Mouse (Mus musculus) embryonic facial prominence, embryonic 10.5 days (tissue): ENCODE data around the gene Arih1. TPM values are rescaled to one million over a fixed set of nuclear protein-coding genes. Genes with fewer than 3 reads are reported as not detected.
"Not testable (repeated sequence)": the region's sequence is repeated elsewhere in the genome, so short reads cannot be mapped to it uniquely, and the experiment has no call there.

Experiments used
- DNase-seq: peaks from one replicate; pipeline ENCODE4 v3.0.0-alpha.2; 2017; ENCODE audit warnings: low spot score
- H3K27ac ChIP-seq: fragments of 300-500 bp; sonication (generic); replicated peaks from 2 replicates; pipeline ENCODE4 v1.5.1; 2016; ENCODE audit warnings: mild to moderate bottlenecking
- H3K27me3 ChIP-seq: fragments of 300-500 bp; sonication (generic); replicated peaks from 2 replicates; pipeline ENCODE4 v1.6.1; 2016; ENCODE audit warnings: low read depth, mild to moderate bottlenecking; ENCODE audit not compliant: poor library complexity, severe bottlenecking
- H3K36me3 ChIP-seq: fragments of 300-500 bp; sonication (generic); replicated peaks from 2 replicates; pipeline ENCODE4 v1.6.1; 2016; ENCODE audit warnings: mild to moderate bottlenecking, moderate library complexity
- H3K4me1 ChIP-seq: fragments of 300-500 bp; sonication (generic); 2 replicates; pipeline ENCODE4 v1.6.1; 2016
- H3K4me3 ChIP-seq: fragments of 300-500 bp; sonication (generic); 2 replicates; pipeline ENCODE4 v1.5.1; 2016; ENCODE audit warnings: mild to moderate bottlenecking, moderate library complexity
- H3K9me3 ChIP-seq: fragments of 300-500 bp; sonication (generic); 2 replicates; pipeline ENCODE4 v1.6.1; 2016; ENCODE audit warnings: mild to moderate bottlenecking
- WGBS: fragments of 180-500 bp; shearing (Covaris S2); methylation state at CpG from one replicate; pipeline ENCODE4 v1.1.7; 2016; 5-methylcytosine and 5-hydroxymethylcytosine counted together
- polyA plus RNA-seq: library from polyadenylated mRNA; unstranded; fragments of >200 nt; fragmentation: Nextera tagmentation; extraction: Ambion mirVana; gene quantifications from 2 replicates; pipeline ENCODE4 v1.2.1, GENCODE M21; 2016

The Arih1 gene
- polyA plus RNA-seq, 1 experiment from 2014 or later, result 18.7 TPM

DNA sequence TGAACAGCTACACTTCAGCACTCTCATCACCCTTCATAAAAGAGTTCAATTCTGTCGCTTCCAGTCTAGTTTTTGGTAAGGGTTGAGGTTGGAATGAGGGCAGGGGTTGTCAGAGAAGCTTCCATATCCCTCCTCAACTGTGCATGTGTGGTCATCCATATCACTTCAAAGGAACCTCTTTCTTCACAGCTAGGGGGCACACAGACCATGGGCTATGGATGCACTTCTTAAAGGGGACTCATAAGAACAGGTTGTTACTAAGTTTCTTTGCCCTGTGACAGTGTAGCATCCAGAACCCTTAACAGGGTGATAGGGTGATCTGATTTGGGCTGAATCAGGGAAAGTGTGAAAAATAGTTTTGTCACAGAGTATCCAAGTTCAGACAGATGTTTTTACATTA, 128.4 kb downstream of the Arih1 start:
- not testable (repeated sequence) for H3K27me3 ChIP-seq, H3K4me1 ChIP-seq, H3K36me3 ChIP-seq, H3K27ac ChIP-seq, H3K9me3 ChIP-seq, H3K4me3 ChIP-seq, DNase-seq
- 56% methylated on average over 1 of the region's 1 CpGs for whole genome bisulfite sequencing

DNA sequence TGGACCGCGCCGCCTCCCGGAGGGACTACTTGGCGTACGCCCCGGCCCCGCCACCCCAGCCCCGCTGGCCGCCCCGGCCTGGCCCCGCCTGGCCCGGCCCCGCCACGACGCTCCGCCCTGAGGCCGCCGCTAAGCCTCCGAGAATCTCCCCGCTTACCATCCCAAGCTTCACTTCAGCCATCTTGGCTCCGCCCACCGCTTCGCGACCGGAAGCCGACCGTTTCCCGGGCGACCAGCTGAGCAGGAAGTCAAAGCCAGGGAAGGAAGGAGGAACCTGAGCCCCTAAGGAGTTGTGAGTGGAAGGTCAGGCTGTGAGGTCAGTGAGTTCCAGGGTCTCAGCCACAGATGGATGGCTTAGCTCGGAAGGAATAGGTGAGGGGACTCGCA, 133.2 kb downstream of the Arih1 start, which contains the start of gene Bbs4:
Gene Bbs4, minus strand, starts transcription at position 256 of the 387 bp plus-strand sequence.
- peak; percentile 94 for DNase-seq
- Histone ChIP-seq H3K27ac (peak within 1 kb of the TSS; percentile 89), H3K4me1 (peaks cover 19% of the 10 kb centered on the region), H3K9me3 (no peaks in the 10 kb centered on the region), H3K4me3 (peak within 1 kb of the TSS; percentile 73), H3K27me3 (no peaks in the 10 kb centered on the region), H3K36me3 (no peaks in the 10 kb centered on the region)
- WGBS, result under 1% methylated on average over 32 of the region's 32 CpGs

DNA sequence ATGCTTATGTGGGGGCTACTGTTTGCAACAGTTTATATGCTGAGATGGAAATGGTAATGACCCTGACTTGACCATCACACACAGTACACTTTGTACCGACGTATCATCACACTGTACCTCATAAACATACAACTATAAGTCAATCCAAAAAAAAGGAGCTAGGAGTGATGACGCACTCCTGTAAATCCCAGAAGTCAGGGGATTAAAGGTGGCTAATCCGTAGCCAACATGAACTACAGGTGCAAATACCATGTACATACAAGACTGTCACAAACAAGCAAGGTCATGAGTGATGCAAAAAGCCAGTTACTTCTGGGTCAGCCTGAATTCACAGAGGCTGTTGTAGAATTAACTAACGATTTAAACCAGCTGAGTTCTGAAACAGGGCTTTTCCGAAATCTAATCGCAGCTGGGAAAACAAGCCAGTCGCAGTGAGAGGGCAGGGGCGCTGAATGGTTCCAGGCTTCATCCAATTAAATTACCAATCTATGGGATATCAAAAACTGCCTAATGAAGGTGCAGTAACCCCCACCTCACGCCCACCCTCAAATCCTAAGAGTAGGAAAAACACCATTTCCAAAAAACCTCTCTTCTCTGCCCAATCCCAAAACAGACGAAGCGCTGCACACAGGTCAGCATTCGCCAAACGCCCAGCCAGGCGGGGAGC, 133.7 kb downstream of the Arih1 start:
- WGBS, result 10% methylated on average over 15 of the region's 15 CpGs
- Histone ChIP-seq H3K9me3 (no peaks in the 10 kb centered on the region), H3K27me3 (no peaks in the 10 kb centered on the region), H3K36me3 (no peaks in the 10 kb centered on the region), H3K4me3 (peak overlapping the region; percentile 73), H3K27ac (peak overlapping the region; percentile 89), H3K4me1 (peaks cover 19% of the 10 kb centered on the region)
- DNase-seq, result no peak

DNA sequence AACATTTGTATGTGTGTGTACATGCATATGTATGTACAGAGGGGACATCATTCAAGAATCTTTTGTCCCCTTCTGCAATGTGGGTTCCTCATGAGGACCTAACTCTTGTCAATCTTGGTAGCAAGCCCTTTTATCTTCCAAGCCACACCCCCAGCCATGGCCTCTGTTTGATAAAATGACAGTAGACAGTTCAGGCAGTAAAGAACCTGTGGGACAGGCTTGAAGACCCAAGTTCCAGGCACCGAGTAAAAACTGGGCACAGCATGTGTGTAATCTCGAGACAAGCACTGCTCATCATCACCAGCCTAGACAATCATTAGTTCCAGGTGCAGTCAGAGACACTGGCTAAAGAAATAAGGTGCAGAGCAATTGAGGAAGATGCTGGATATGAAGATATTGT, 140.2 kb downstream of the Arih1 start:
- no peak overlapping the region for H3K27ac ChIP-seq
- peaks cover 27% of the 10 kb centered on the region for H3K36me3 ChIP-seq
- no peak for DNase-seq
- 80% methylated on average over 2 of the region's 2 CpGs for WGBS
- H3K9me3 ChIP-seq, result no peaks in the 10 kb centered on the region
- no peaks in the 10 kb centered on the region for H3K27me3 ChIP-seq
- H3K4me1 ChIP-seq, result no peaks in the 10 kb centered on the region
- no peak overlapping the region for H3K4me3 ChIP-seq

DNA sequence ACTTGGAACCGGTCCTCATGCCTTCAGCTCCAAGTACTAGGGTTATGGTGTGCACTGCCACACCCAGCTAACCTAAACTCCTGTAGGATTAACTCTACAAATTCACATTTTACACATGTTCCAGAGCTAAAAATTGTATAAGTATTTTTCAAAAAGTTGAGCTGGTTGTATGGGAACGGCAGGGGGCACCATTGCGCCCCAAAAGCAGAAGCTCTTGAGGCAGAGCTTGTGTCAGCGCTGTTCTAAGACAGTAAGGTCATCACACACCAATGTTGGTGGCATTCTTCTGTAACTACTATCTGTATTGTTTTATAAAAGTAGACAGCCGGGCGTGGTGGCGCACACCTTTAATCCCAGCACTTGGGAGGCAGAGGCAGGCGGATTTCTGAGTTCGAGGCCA, 146.4 kb downstream of the Arih1 start:
- 86% methylated on average over 9 of the region's 9 CpGs for WGBS
- no peaks in the 10 kb centered on the region for H3K4me1 ChIP-seq
- H3K27ac ChIP-seq, result no peak overlapping the region
- peak; percentile 16 for DNase-seq
- no peak overlapping the region for H3K4me3 ChIP-seq
- no peaks in the 10 kb centered on the region for H3K9me3 ChIP-seq
- no peaks in the 10 kb centered on the region for H3K27me3 ChIP-seq
- peaks cover 63% of the 10 kb centered on the region for H3K36me3 ChIP-seq

DNA sequence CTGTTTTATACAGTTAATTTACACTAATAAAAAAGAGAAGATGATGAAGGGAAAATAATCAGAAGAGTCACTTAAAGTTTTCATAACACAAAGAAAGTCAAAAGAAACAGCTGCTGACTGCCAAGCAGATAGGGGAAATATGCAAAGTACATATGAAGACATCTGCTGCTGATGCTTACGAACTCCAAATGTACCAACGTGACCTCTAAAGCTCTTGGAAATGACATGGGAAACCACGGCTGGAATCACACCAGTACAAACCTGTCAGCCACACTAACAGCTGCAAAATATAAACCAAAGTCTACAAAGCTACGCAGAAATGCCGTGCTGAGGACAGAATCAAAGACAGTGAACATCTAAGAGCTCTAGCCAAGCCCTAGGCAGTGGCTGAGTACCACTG, 147.3 kb downstream of the Arih1 start:
- peaks cover 63% of the 10 kb centered on the region for H3K36me3 ChIP-seq
- no peaks in the 10 kb centered on the region for H3K4me1 ChIP-seq
- no peaks in the 10 kb centered on the region for H3K27me3 ChIP-seq
- 90% methylated on average over 5 of the region's 5 CpGs for WGBS
- no peak for DNase-seq
- no peak overlapping the region for H3K4me3 ChIP-seq
- no peaks in the 10 kb centered on the region for H3K9me3 ChIP-seq
- no peak overlapping the region for H3K27ac ChIP-seq

DNA sequence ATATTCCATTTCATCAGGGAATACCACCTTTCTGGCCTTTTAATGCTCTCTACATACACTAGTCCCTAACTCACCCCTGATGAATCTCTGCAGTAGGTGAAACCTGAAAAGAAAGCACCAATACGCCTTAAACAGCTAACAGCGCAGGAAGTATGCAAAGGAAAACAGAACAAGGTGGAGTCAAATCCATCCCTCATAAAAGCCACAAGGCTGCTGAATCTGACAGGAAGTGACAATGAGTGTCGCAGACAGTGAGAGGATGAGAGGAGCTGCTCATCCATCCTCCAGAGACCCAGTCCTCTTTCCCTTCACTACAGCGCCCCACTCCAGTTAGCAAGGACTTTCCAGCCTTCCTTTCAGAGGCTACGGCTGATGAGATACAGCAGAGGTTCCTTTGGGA, 148.0 kb downstream of the Arih1 start:
- no peak for DNase-seq
- H3K27me3 ChIP-seq, result no peaks in the 10 kb centered on the region
- H3K4me3 ChIP-seq, result no peak overlapping the region
- no peaks in the 10 kb centered on the region for H3K9me3 ChIP-seq
- no peaks in the 10 kb centered on the region for H3K4me1 ChIP-seq
- 86% methylated on average over 5 of the region's 5 CpGs for WGBS
- H3K36me3 ChIP-seq, result peaks cover 60% of the 10 kb centered on the region
- no peak overlapping the region for H3K27ac ChIP-seq

Other genes starting within 250 kb of the Arih1 start
- gene Adpgk, start 195.1 kb downstream of the Arih1 start, polyA plus RNA-seq, result 45.0 and 46.5 TPM in 2 replicates
- 18.0 and 19.3 TPM in 2 replicates for gene Bbs4, start 133.1 kb downstream of the Arih1 start, polyA plus RNA-seq
- 42.5 and 43.2 TPM in 2 replicates for gene Hexa, start 52.9 kb upstream of the Arih1 start, polyA plus RNA-seq
- not detected in 2 replicates for gene Tmem202, start 53.2 kb upstream of the Arih1 start, polyA plus RNA-seq
- 1.3 TPM in 2 replicates for gene Celf6, start 91.3 kb upstream of the Arih1 start, polyA plus RNA-seq
- 37.7 and 40.8 TPM in 2 replicates for gene Parp6, start 130.7 kb upstream of the Arih1 start, polyA plus RNA-seq
- 2,716 and 3,081 TPM in 2 replicates for gene Pkm, start 169.8 kb upstream of the Arih1 start, polyA plus RNA-seq
- gene Gramd2, start 193.5 kb upstream of the Arih1 start, polyA plus RNA-seq, result 0.24 and 0.64 TPM in 2 replicates